Mouse (Mus musculus) lung, embryonic 15.5 days (tissue): ENCODE measurements around the gene Cmtm4. TPM values are rescaled to one million over a fixed set of nuclear protein-coding genes. Genes with fewer than 3 reads are reported as not detected.

Experiments
- ATAC-seq: fragments of 200-750 bp; cut with Nextera tagmentation; 2 replicates; pipeline ENCODE4 v1.8.0; 2017; ENCODE audit warnings: moderate number of reproducible peaks, borderline replicate concordance; ENCODE audit not compliant: low FRiP score, low TSS enrichment; ENCODE audit errors: extremely low read depth
- H3K27ac ChIP-seq: fragments of 300-500 bp; sonication (generic); 2 replicates; pipeline ENCODE4 v1.5.1; 2015; ENCODE audit warnings: moderate library complexity, mild to moderate bottlenecking, inconsistent platforms
- H3K27me3 ChIP-seq: fragments of 300-500 bp; sonication (generic); 2 replicates; pipeline ENCODE4 v1.6.1; 2015; ENCODE audit warnings: inconsistent platforms
- H3K36me3 ChIP-seq: fragments of 300-500 bp; sonication (generic); 2 replicates; pipeline ENCODE4 v1.6.1; 2015; ENCODE audit warnings: inconsistent platforms
- H3K4me1 ChIP-seq: fragments of 300-500 bp; sonication (generic); 2 replicates; pipeline ENCODE4 v1.6.1; 2015; ENCODE audit warnings: inconsistent platforms
- H3K4me2 ChIP-seq: fragments of 300-500 bp; sonication (generic); 2 replicates; pipeline ENCODE4 v1.6.1; 2015; ENCODE audit warnings: inconsistent platforms, mild to moderate bottlenecking, moderate library complexity
- H3K4me3 ChIP-seq: fragments of 300-500 bp; sonication (generic); 2 replicates; pipeline ENCODE4 v1.5.1; 2015; ENCODE audit warnings: mild to moderate bottlenecking, inconsistent platforms
- H3K9ac ChIP-seq: fragments of 300-500 bp; sonication (generic); 2 replicates; pipeline ENCODE4 v1.6.1; 2015; ENCODE audit warnings: inconsistent platforms
- H3K9me3 ChIP-seq: fragments of 300-500 bp; sonication (generic); 2 replicates; pipeline ENCODE4 v1.6.1; 2016; ENCODE audit warnings: inconsistent platforms
- WGBS: fragments of 180-500 bp; shearing (Covaris S2); methylation state at CpG from one replicate; pipeline ENCODE4 v1.1.7; 2015; 5-methylcytosine and 5-hydroxymethylcytosine counted together
- polyA plus RNA-seq: library from polyadenylated mRNA; unstranded; fragments of >200 nt; fragmentation: Nextera tagmentation; extraction: Ambion mirVana; gene quantifications from 2 replicates; pipeline ENCODE4 v1.2.1, GENCODE M21; 2015

The Cmtm4 gene
- polyA plus RNA-seq, 1 experiment from 2014 or later, result 2.6 TPM

- no peak overlapping the region for H3K4me2 ChIP-seq
- H3K9ac ChIP-seq, result no peak overlapping the region
- no peak for ATAC-seq
- H3K9me3 ChIP-seq, result no peaks in the 10 kb centered on the region
- H3K27me3 ChIP-seq, result no peaks in the 10 kb centered on the region
- no peaks in the 10 kb centered on the region for H3K36me3 ChIP-seq
- H3K4me3 ChIP-seq, result no peak overlapping the region
- no peak overlapping the region for H3K27ac ChIP-seq
- peaks cover 7% of the 10 kb centered on the region; the same call in 1 of the 2 replicates for H3K4me1 ChIP-seq
- WGBS, result 74% methylated on average over 7 of the region's 7 CpGs
Observed at GRCm38 (mm10) chr8:104408328-104409110, 12.9 kb upstream of the Cmtm4 start.

- no peak overlapping the region for H3K9ac ChIP-seq
- H3K4me2 ChIP-seq, result no peak overlapping the region
- H3K4me1 ChIP-seq, result peaks cover 7% of the 10 kb centered on the region; the same call in 1 of the 2 replicates
- no peaks in the 10 kb centered on the region for H3K9me3 ChIP-seq
- peak overlapping the region; percentile 5; the same call in 1 of the 2 replicates for H3K27ac ChIP-seq
- no peaks in the 10 kb centered on the region for H3K27me3 ChIP-seq
- peak; percentile 56; the same call in 1 of the 2 replicates for ATAC-seq
- no peaks in the 10 kb centered on the region for H3K36me3 ChIP-seq
- H3K4me3 ChIP-seq, result no peak overlapping the region
- 65% methylated on average over 6 of the region's 6 CpGs for WGBS
Observed at GRCm38 (mm10) chr8:104406340-104407128, 10.9 kb upstream of the Cmtm4 start.

GRCm38 (mm10) chr8:104405430-104406187, 10.0 kb upstream of the Cmtm4 start:
- peaks cover 7% of the 10 kb centered on the region; the same call in 1 of the 2 replicates for H3K4me1 ChIP-seq
- 46% methylated on average over 15 of the region's 15 CpGs for WGBS
- no peaks in the 10 kb centered on the region for H3K36me3 ChIP-seq
- H3K4me3 ChIP-seq, result no peak overlapping the region
- ATAC-seq, result no peak
- no peaks in the 10 kb centered on the region for H3K9me3 ChIP-seq
- H3K27ac ChIP-seq, result peak overlapping the region; percentile 33; the same call in 1 of the 2 replicates
- no peak overlapping the region for H3K4me2 ChIP-seq
- no peaks in the 10 kb centered on the region for H3K27me3 ChIP-seq
- H3K9ac ChIP-seq, result no peak overlapping the region

GRCm38 (mm10) chr8:104403596-104403995, 8.0 kb upstream of the Cmtm4 start:
- Histone ChIP-seq H3K4me1 (peaks cover 7% of the 10 kb centered on the region; the same call in 1 of the 2 replicates), H3K9me3 (no peaks in the 10 kb centered on the region), H3K9ac (no peak overlapping the region), H3K27me3 (no peaks in the 10 kb centered on the region), H3K4me2 (no peak overlapping the region), H3K27ac (no peak overlapping the region), H3K36me3 (no peaks in the 10 kb centered on the region), H3K4me3 (no peak overlapping the region)
- ATAC-seq, result no peak
- 75% methylated on average over 3 of the region's 3 CpGs for WGBS

- H3K36me3 ChIP-seq, result no peaks in the 10 kb centered on the region
- H3K9ac ChIP-seq, result peak overlapping the region; percentile 86
- no peaks in the 10 kb centered on the region for H3K27me3 ChIP-seq
- peak overlapping the region; percentile 97 for H3K4me2 ChIP-seq
- peak overlapping the region; percentile 87 for H3K4me3 ChIP-seq
- ATAC-seq, result peak; percentile 68
- H3K9me3 ChIP-seq, result 0 out of 2 replicates have a peak, but pooled peaks cover 5% of the 10 kb centered on the region
- H3K4me1 ChIP-seq, result peaks cover 22% of the 10 kb centered on the region
- under 1% methylated on average over 59 of the region's 82 CpGs for WGBS
- peak overlapping the region; percentile 80 for H3K27ac ChIP-seq
Observed at GRCm38 (mm10) chr8:104394801-104395702, 555 bp downstream of the Cmtm4 start.

GRCm38 (mm10) chr8:104393767-104394166, 1.8 kb downstream of the Cmtm4 start:
- Histone ChIP-seq H3K4me3 (no peak overlapping the region), H3K27ac (peak overlapping the region; percentile 21; the same call in 1 of the 2 replicates), H3K36me3 (no peaks in the 10 kb centered on the region), H3K4me1 (peaks cover 22% of the 10 kb centered on the region), H3K27me3 (no peaks in the 10 kb centered on the region), H3K4me2 (peak overlapping the region; percentile 97), H3K9ac (no peak overlapping the region), H3K9me3 (0 out of 2 replicates have a peak, but pooled peaks cover 5% of the 10 kb centered on the region)
- 55% methylated on average over 6 of the region's 6 CpGs for WGBS
- no peak for ATAC-seq

GRCm38 (mm10) chr8:104393139-104393538, 2.5 kb downstream of the Cmtm4 start:
- H3K4me3 ChIP-seq, result no peak overlapping the region
- H3K27ac ChIP-seq, result no peak overlapping the region
- H3K9me3 ChIP-seq, result 0 out of 2 replicates have a peak, but pooled peaks cover 3% of the 10 kb centered on the region
- H3K36me3 ChIP-seq, result no peaks in the 10 kb centered on the region
- peaks cover 22% of the 10 kb centered on the region for H3K4me1 ChIP-seq
- H3K27me3 ChIP-seq, result no peaks in the 10 kb centered on the region
- 85% methylated on average over 7 of the region's 7 CpGs for WGBS
- no peak overlapping the region for H3K9ac ChIP-seq
- H3K4me2 ChIP-seq, result peak overlapping the region; percentile 97; the same call in 1 of the 2 replicates
- no peak for ATAC-seq

GRCm38 (mm10) chr8:104390245-104390644, 5.4 kb downstream of the Cmtm4 start:
- ATAC-seq, result no peak
- Histone ChIP-seq H3K9me3 (no peaks in the 10 kb centered on the region), H3K9ac (no peak overlapping the region), H3K4me1 (peaks cover 43% of the 10 kb centered on the region), H3K4me2 (no peak overlapping the region), H3K27me3 (no peaks in the 10 kb centered on the region), H3K36me3 (no peaks in the 10 kb centered on the region), H3K4me3 (no peak overlapping the region), H3K27ac (no peak overlapping the region)
- WGBS, result 69% methylated on average over 8 of the region's 8 CpGs

GRCm38 (mm10) chr8:104387980-104388379, 7.6 kb downstream of the Cmtm4 start:
- H3K36me3 ChIP-seq, result no peaks in the 10 kb centered on the region
- no peaks in the 10 kb centered on the region for H3K9me3 ChIP-seq
- WGBS, result 69% methylated on average over 2 of the region's 2 CpGs
- H3K27me3 ChIP-seq, result no peaks in the 10 kb centered on the region
- no peak overlapping the region for H3K27ac ChIP-seq
- H3K9ac ChIP-seq, result no peak overlapping the region
- H3K4me2 ChIP-seq, result no peak overlapping the region
- peaks cover 38% of the 10 kb centered on the region for H3K4me1 ChIP-seq
- peak; percentile 54; the same call in 1 of the 2 replicates for ATAC-seq
- no peak overlapping the region for H3K4me3 ChIP-seq

GRCm38 (mm10) chr8:104387501-104387900, 8.1 kb downstream of the Cmtm4 start:
- Histone ChIP-seq H3K27me3 (no peaks in the 10 kb centered on the region), H3K4me2 (no peak overlapping the region), H3K36me3 (no peaks in the 10 kb centered on the region), H3K4me1 (peaks cover 42% of the 10 kb centered on the region), H3K4me3 (no peak overlapping the region), H3K9ac (no peak overlapping the region), H3K9me3 (no peaks in the 10 kb centered on the region), H3K27ac (no peak overlapping the region)
- WGBS, result 37% methylated on average over 7 of the region's 7 CpGs
- ATAC-seq, result peak; percentile 10; the same call in 1 of the 2 replicates
